Mouse (Mus musculus) WW6 (cell line): Measurements from ENCODE around the gene Gm37240.
"Not testable (repeated sequence)": the region's sequence is repeated elsewhere in the genome, so short reads cannot be mapped to it uniquely, and the experiment has no call there.

Experiments
- DNase-seq: peaks from one replicate; pipeline ENCODE4 v3.0.0-alpha.2; 2013; ENCODE audit warnings: low read depth, low spot score

Gm37240 gene

GRCm38 (mm10) chr3:84685662-84686293, 1201.5 kb downstream of the Gm37240 start:
- no peak for DNase-seq

- no peak for DNase-seq
Measured at GRCm38 (mm10) chr3:84683788-84684187, 1203.5 kb downstream of the Gm37240 start.

- DNase-seq: no peak
Measured at GRCm38 (mm10) chr3:84681699-84682098, 1205.6 kb downstream of the Gm37240 start.

GRCm38 (mm10) chr3:84680062-84680461, 1207.3 kb downstream of the Gm37240 start:
- DNase-seq: no peak

- DNase-seq: no peak
Measured at GRCm38 (mm10) chr3:84679542-84679941, 1207.8 kb downstream of the Gm37240 start.

- DNase-seq: no peak
Measured at GRCm38 (mm10) chr3:84678891-84679290, 1208.4 kb downstream of the Gm37240 start.

- DNase-seq: no peak
Measured at GRCm38 (mm10) chr3:84675710-84676109, 1211.6 kb downstream of the Gm37240 start.

- no peak for DNase-seq
Measured at GRCm38 (mm10) chr3:84673552-84673951, 1213.8 kb downstream of the Gm37240 start.

- DNase-seq: no peak
Measured at GRCm38 (mm10) chr3:84672136-84672535, 1215.2 kb downstream of the Gm37240 start.

- no peak for DNase-seq
Measured at GRCm38 (mm10) chr3:84668957-84669356, 1218.4 kb downstream of the Gm37240 start.

GRCm38 (mm10) chr3:84665255-84666073, 1221.9 kb downstream of the Gm37240 start:
- DNase-seq: no peak

- DNase-seq: no peak
Measured at GRCm38 (mm10) chr3:84664686-84665085, 1222.6 kb downstream of the Gm37240 start.

- no peak for DNase-seq
Measured at GRCm38 (mm10) chr3:84663858-84664257, 1223.5 kb downstream of the Gm37240 start.

GRCm38 (mm10) chr3:84663079-84663478, 1224.2 kb downstream of the Gm37240 start:
- DNase-seq: no peak

GRCm38 (mm10) chr3:84660380-84660779, 1226.9 kb downstream of the Gm37240 start:
- no peak for DNase-seq

GRCm38 (mm10) chr3:84658872-84659271, 1228.4 kb downstream of the Gm37240 start:
- DNase-seq: no peak

- no peak for DNase-seq
Measured at GRCm38 (mm10) chr3:84658017-84658416, 1229.3 kb downstream of the Gm37240 start.

GRCm38 (mm10) chr3:84657240-84657639, 1230.1 kb downstream of the Gm37240 start:
- DNase-seq: no peak

- not testable (repeated sequence) for DNase-seq
Measured at GRCm38 (mm10) chr3:84655785-84656150, 1231.5 kb downstream of the Gm37240 start.

GRCm38 (mm10) chr3:84654900-84655784, 1232.2 kb downstream of the Gm37240 start:
- DNase-seq: no peak

- DNase-seq: no peak
Measured at GRCm38 (mm10) chr3:84654246-84654826, 1233.0 kb downstream of the Gm37240 start.
